In the genomic region with DNA sequence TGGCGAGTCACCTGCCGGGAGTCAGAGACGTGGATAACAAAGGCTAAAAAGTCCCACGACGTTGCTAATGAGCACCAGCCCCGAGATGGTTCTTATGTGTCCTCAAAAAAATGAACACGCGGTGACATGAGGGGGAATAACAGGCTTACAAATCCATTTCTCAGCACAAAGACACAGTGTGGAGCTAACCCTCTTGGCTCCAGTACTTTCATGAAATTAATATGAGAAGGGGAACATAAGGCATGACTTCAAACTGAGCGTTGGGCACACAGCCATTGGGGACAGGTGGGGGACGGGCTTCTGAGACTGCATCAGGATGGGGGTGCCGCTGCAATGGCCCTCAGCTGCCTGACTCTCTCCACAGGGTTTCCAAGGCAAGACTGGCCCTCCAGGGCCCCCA, we compare ENCODE assay signal across 15 mouse cellular contexts.
DNase-seq lines count a peak whose midpoint lies in the region; ATAC-seq lines count a peak whose summit lies in the region.
"Had no signal": no experiment of that assay in that cellular context is flagged by ENCODE, and none has a peak within 500 bp of the region (broad histone marks: within the 10 kb centered on the region; RNA-seq: fewer than 3 reads in every experiment).

No protein-coding gene starts in this region.

- H3K27me3 ChIP-seq in limb, embryonic 10.5 days (ENCODE audit: low read depth, poor library complexity, severe bottlenecking), result no peaks in the 10 kb centered on the region
- H3K27me3 ChIP-seq: midbrain, embryonic 12.5 days; neural tube, embryonic 13.5 days had no signal

- peak; percentile 12 for DNase-seq in cerebellum, adult 11 months
- peak; percentile 85 for DNase-seq in left cerebral cortex, postnatal 4 days
- DNase-seq in left cerebral cortex, postnatal 25 days (ENCODE audit: low spot score in 2 of 2), result no peak
- peak; percentile 40 for DNase-seq in cerebellum, adult 9-11 months
- no peak for DNase-seq in limb, embryonic 10.5 days (ENCODE audit: low spot score)
- DNase-seq in lung, postnatal 25 days (ENCODE audit: low spot score), result no peak
- DNase-seq in right cerebral cortex, adult 18-20 months, result no peak
- DNase-seq: adrenal gland, adult 2 months; heart, adult 18-20 months; kidney, adult 11 months; thymus, adult 18-20 months had no signal

- peaks cover 12% of the 10 kb centered on the region for H3K4me1 ChIP-seq in limb, embryonic 10.5 days
- H3K4me1 ChIP-seq: midbrain, embryonic 12.5 days; neural tube, embryonic 13.5 days had no signal

- 0 out of 2 replicates have a peak overlapping the region, but pooled peaks have one; percentile 15 for H3K27ac ChIP-seq in limb, embryonic 10.5 days
- H3K27ac ChIP-seq: midbrain, embryonic 12.5 days; neural tube, embryonic 13.5 days had no signal

- 93% methylated on average over 11 of the region's 11 CpGs for WGBS in limb, embryonic 10.5 days

- no peak for ATAC-seq in cerebellum, adult (ENCODE audit: insufficient number of reproducible peaks, low FRiP score, low TSS enrichment)
- ATAC-seq: lung, postnatal 0 days had no signal

- peaks cover 42% of the 10 kb centered on the region for H3K36me3 ChIP-seq in limb, embryonic 10.5 days
- H3K36me3 ChIP-seq: midbrain, embryonic 12.5 days had no signal

- intact Hi-C loops in left cerebral cortex, postnatal 4 days (cut with DNase I), result no loop called here
- intact Hi-C loops in left cerebral cortex, postnatal 25 days (cut with DNase I), result no loop called here

- H3K9me3 ChIP-seq in limb, embryonic 10.5 days (replicated peaks), result no peaks in the 10 kb centered on the region
- H3K9me3 ChIP-seq: midbrain, embryonic 12.5 days; neural tube, embryonic 13.5 days had no signal

- H3K4me3 ChIP-seq in limb, embryonic 10.5 days, result no peak overlapping the region
- H3K4me3 ChIP-seq: midbrain, embryonic 12.5 days; neural tube, embryonic 13.5 days had no signal

Comparison
In these comparisons a context has a peak if more than half of its experiments do, and no peak if none do; other contexts are left out.
1. DNase-seq: peak in cerebellum, adult 11 months (single experiment), left cerebral cortex, postnatal 4 days (single experiment) and cerebellum, adult 9-11 months (single experiment); none in left cerebral cortex, postnatal 25 days (0 of 2), limb, embryonic 10.5 days (single experiment), lung, postnatal 25 days (single experiment) and right cerebral cortex, adult 18-20 months (single experiment).